Mouse (Mus musculus) kidney, embryonic 14.5 days (tissue): ENCODE measurements around the gene Timmdc1. TPM values are rescaled to one million over a fixed set of nuclear protein-coding genes. Genes with fewer than 3 reads are reported as not detected.

ENCODE experiments used
- ATAC-seq: fragments of 200-750 bp; cut with Nextera tagmentation; 2 replicates; pipeline ENCODE4 v1.8.0; 2017; ENCODE audit warnings: moderate number of reproducible peaks, mild to moderate bottlenecking, moderate TSS enrichment, moderate library complexity; ENCODE audit not compliant: low FRiP score, low TSS enrichment
- H3K27ac ChIP-seq: fragments of 300-500 bp; sonication (generic); 2 replicates; pipeline ENCODE4 v1.5.1; 2014; ENCODE audit warnings: low read depth, mild to moderate bottlenecking, low read length, moderate library complexity, mixed read lengths
- H3K27me3 ChIP-seq: fragments of 300-500 bp; sonication (generic); 2 replicates; pipeline ENCODE4 v1.6.1; 2014; ENCODE audit warnings: mild to moderate bottlenecking, low read length; ENCODE audit not compliant: control insufficient read depth, insufficient read depth
- H3K36me3 ChIP-seq: fragments of 300-500 bp; sonication (generic); 2 replicates; pipeline ENCODE4 v1.6.1; 2014; ENCODE audit warnings: low read length, mixed read lengths; ENCODE audit not compliant: control insufficient read depth, insufficient read depth
- H3K4me1 ChIP-seq: fragments of 300-500 bp; sonication (generic); 2 replicates; pipeline ENCODE4 v1.6.1; 2014; ENCODE audit warnings: low read length, mixed read lengths; ENCODE audit not compliant: control insufficient read depth, insufficient read depth
- H3K4me2 ChIP-seq: fragments of 300-500 bp; sonication (generic); replicated peaks from 2 replicates; pipeline ENCODE4 v1.6.1; 2014; ENCODE audit warnings: low read depth, mild to moderate bottlenecking, low read length
- H3K4me3 ChIP-seq: fragments of 300-500 bp; sonication (generic); 2 replicates; pipeline ENCODE4 v1.5.1; 2014; ENCODE audit warnings: mild to moderate bottlenecking, low read length
- H3K9ac ChIP-seq: fragments of 300-500 bp; sonication (generic); 2 replicates; pipeline ENCODE4 v1.6.1; 2014; ENCODE audit warnings: low read depth, mild to moderate bottlenecking, low read length, moderate library complexity
- H3K9me3 ChIP-seq: fragments of 300-500 bp; sonication (generic); 2 replicates; pipeline ENCODE4 v1.6.1; 2016; ENCODE audit warnings: low read length; ENCODE audit not compliant: control insufficient read depth
- WGBS: fragments of 180-500 bp; shearing (Covaris S2); extraction: QIAGEN DNeasy Blood & Tissue Kit; methylation state at CpG from one replicate; pipeline ENCODE4 v1.1.7; 2014; 5-methylcytosine and 5-hydroxymethylcytosine counted together
- polyA plus RNA-seq: library from polyadenylated mRNA; unstranded; fragments of >200 nt; fragmentation: Nextera tagmentation; extraction: Ambion mirVana; gene quantifications from 2 replicates; pipeline ENCODE4 v1.2.1, GENCODE M21; 2014

Timmdc1 gene
- polyA plus RNA-seq, 1 experiment from 2014 or later: 31.8 TPM

- 67% methylated on average over 8 of the region's 8 CpGs for WGBS
- Histone ChIP-seq H3K36me3 (no peaks in the 10 kb centered on the region), H3K9me3 (no peaks in the 10 kb centered on the region), H3K4me3 (no peak overlapping the region), H3K27ac (no peak overlapping the region), H3K4me1 (no peaks in the 10 kb centered on the region), H3K9ac (no peak overlapping the region), H3K27me3 (no peaks in the 10 kb centered on the region), H3K4me2 (no peak overlapping the region)
- no peak for ATAC-seq
Observed at GRCm38 (mm10) chr16:38461749-38462148, 60.7 kb downstream of the Timmdc1 start.

- H3K36me3 ChIP-seq: no peaks in the 10 kb centered on the region
- WGBS: 93% methylated on average over 4 of the region's 4 CpGs
- no peaks in the 10 kb centered on the region for H3K4me1 ChIP-seq
- no peak overlapping the region for H3K27ac ChIP-seq
- ATAC-seq: no peak
- H3K9me3 ChIP-seq: no peaks in the 10 kb centered on the region
- no peaks in the 10 kb centered on the region for H3K27me3 ChIP-seq
- no peak overlapping the region for H3K9ac ChIP-seq
- no peak overlapping the region for H3K4me2 ChIP-seq
- H3K4me3 ChIP-seq: no peak overlapping the region
Observed at GRCm38 (mm10) chr16:38459990-38460389, 62.5 kb downstream of the Timmdc1 start.

GRCm38 (mm10) chr16:38458600-38459280, 63.7 kb downstream of the Timmdc1 start:
- Histone ChIP-seq H3K27me3 (no peaks in the 10 kb centered on the region), H3K36me3 (no peaks in the 10 kb centered on the region), H3K27ac (no peak overlapping the region), H3K9ac (no peak overlapping the region), H3K4me2 (no peak overlapping the region), H3K4me3 (no peak overlapping the region), H3K9me3 (no peaks in the 10 kb centered on the region), H3K4me1 (no peaks in the 10 kb centered on the region)
- WGBS: 78% methylated on average over 6 of the region's 6 CpGs
- no peak for ATAC-seq

- 52% methylated on average over 11 of the region's 11 CpGs for WGBS
- Histone ChIP-seq H3K9me3 (no peaks in the 10 kb centered on the region), H3K9ac (no peak overlapping the region), H3K4me3 (no peak overlapping the region), H3K27ac (no peak overlapping the region), H3K4me2 (no peak overlapping the region), H3K36me3 (no peaks in the 10 kb centered on the region), H3K27me3 (no peaks in the 10 kb centered on the region), H3K4me1 (peaks cover 3% of the 10 kb centered on the region; the same call in 1 of the 2 replicates)
- no peak for ATAC-seq
Observed at GRCm38 (mm10) chr16:38456812-38457567, 65.5 kb downstream of the Timmdc1 start.

- no peak within 1 kb of the TSS for H3K9ac ChIP-seq
- no peak within 1 kb of the TSS for H3K4me3 ChIP-seq
- H3K27ac ChIP-seq: no peak within 1 kb of the TSS
- no peak within 1 kb of the TSS for H3K4me2 ChIP-seq
- H3K27me3 ChIP-seq: no peaks in the 10 kb centered on the region
- no peaks in the 10 kb centered on the region for H3K36me3 ChIP-seq
- H3K9me3 ChIP-seq: no peaks in the 10 kb centered on the region
- ATAC-seq: no peak
- WGBS: 75% methylated on average over 15 of the region's 17 CpGs
- peaks cover 9% of the 10 kb centered on the region for H3K4me1 ChIP-seq
Observed at GRCm38 (mm10) chr16:38455511-38456418, 66.7 kb downstream of the Timmdc1 start, which contains the start of gene Cd80. Gene Cd80 (plus strand): TSS chr16:38455561.

- Histone ChIP-seq H3K4me3 (no peak overlapping the region), H3K27me3 (no peaks in the 10 kb centered on the region), H3K27ac (no peak overlapping the region), H3K4me1 (peaks cover 9% of the 10 kb centered on the region), H3K9me3 (no peaks in the 10 kb centered on the region), H3K9ac (no peak overlapping the region), H3K4me2 (no peak overlapping the region), H3K36me3 (peaks cover 7% of the 10 kb centered on the region)
- no peak for ATAC-seq
- WGBS: 73% methylated on average over 11 of the region's 11 CpGs
Observed at GRCm38 (mm10) chr16:38454533-38455254, 67.8 kb downstream of the Timmdc1 start.

- no peak overlapping the region for H3K4me2 ChIP-seq
- H3K27ac ChIP-seq: no peak overlapping the region
- H3K27me3 ChIP-seq: no peaks in the 10 kb centered on the region
- 88% methylated on average over 4 of the region's 4 CpGs for WGBS
- peaks cover 7% of the 10 kb centered on the region for H3K36me3 ChIP-seq
- H3K9ac ChIP-seq: no peak overlapping the region
- H3K4me3 ChIP-seq: no peak overlapping the region
- H3K4me1 ChIP-seq: peaks cover 9% of the 10 kb centered on the region
- H3K9me3 ChIP-seq: no peaks in the 10 kb centered on the region
- no peak for ATAC-seq
Observed at GRCm38 (mm10) chr16:38453952-38454351, 68.5 kb downstream of the Timmdc1 start.

- Histone ChIP-seq H3K27me3 (no peaks in the 10 kb centered on the region), H3K4me3 (peak overlapping the region; percentile 71), H3K9ac (peak overlapping the region; percentile 91), H3K27ac (peak overlapping the region; percentile 94; the same call in 1 of the 2 replicates), H3K36me3 (peaks cover 9% of the 10 kb centered on the region), H3K9me3 (no peaks in the 10 kb centered on the region), H3K4me1 (peaks cover 9% of the 10 kb centered on the region), H3K4me2 (peak overlapping the region; percentile 76)
- 26% methylated on average over 3 of the region's 3 CpGs for WGBS
- no peak; the same call in 1 of the 2 replicates for ATAC-seq
Observed at GRCm38 (mm10) chr16:38453203-38453553, 69.3 kb downstream of the Timmdc1 start.
